ENCODE assay signal across 8 mouse cellular contexts in genomic region chr4:55623151-55623760, GRCm38 (mm10).
DNase-seq lines count a peak whose midpoint lies in the region; ATAC-seq lines count a peak whose summit lies in the region.

No protein-coding gene starts in this region.

- no peak overlapping the region for H3K27ac ChIP-seq in forebrain, embryonic 16.5 days (ENCODE audit: low read length)

- no peak overlapping the region for H3K4me3 ChIP-seq in forebrain, embryonic 16.5 days (replicated peaks; ENCODE audit: low read length)

- no peak overlapping the region for H3K4me2 ChIP-seq in forebrain, embryonic 16.5 days (ENCODE audit: low read length)

- peak; percentile 100 for ATAC-seq in megakaryocyte progenitor cell, adult 5-6 weeks (replicated peaks; ENCODE audit: poor library complexity)
- no peak for ATAC-seq in activated CD4-positive, CD25-positive, alpha-beta regulatory T cell, adult 4 months
- no peak for ATAC-seq in forebrain, embryonic 16.5 days

- H3K9ac ChIP-seq in forebrain, embryonic 16.5 days (replicated peaks; ENCODE audit: low read depth, low read length) = no peak overlapping the region

- WGBS in forebrain, embryonic 16.5 days = 78% methylated on average over 4 of the region's 4 CpGs

- H3K27me3 ChIP-seq in forebrain, embryonic 16.5 days (replicated peaks; ENCODE audit: control insufficient read depth, insufficient read depth, low read length) = no peaks in the 10 kb centered on the region

- H3K4me1 ChIP-seq in forebrain, embryonic 16.5 days (replicated peaks; ENCODE audit: control insufficient read depth, insufficient read depth, low read length) = no peaks in the 10 kb centered on the region

- H3K9me3 ChIP-seq in forebrain, embryonic 16.5 days (ENCODE audit: control insufficient read depth, low read length) = no peaks in the 10 kb centered on the region

- H3K36me3 ChIP-seq in forebrain, embryonic 16.5 days (ENCODE audit: control insufficient read depth, insufficient read depth) = no peaks in the 10 kb centered on the region

- DNase-seq in kidney, postnatal 14 days = peak; percentile 17
- no peak for DNase-seq in kidney, postnatal 10 days
- DNase-seq in adrenal gland, postnatal 14 days = peak; percentile 60
- peak; percentile 34 to 45 for DNase-seq in heart, postnatal 14 days
- no peak for DNase-seq in right cerebral cortex, postnatal 36 days (ENCODE audit: low spot score in 2 of 2)

- intact Hi-C loops in heart, postnatal 14 days (cut with DNase I) = no loop called here

Comparison
In these comparisons a context has a peak if more than half of its experiments do, and no peak if none do; other contexts are left out.
1. DNase-seq: peak in kidney, postnatal 14 days (single experiment), adrenal gland, postnatal 14 days (single experiment) and heart, postnatal 14 days (2 of 2); none in kidney, postnatal 10 days (single experiment) and right cerebral cortex, postnatal 36 days (0 of 2).